Mouse (Mus musculus) ES-Bruce4 (cell line): Measurements from ENCODE around the gene Gjc1.

Experiments
- CTCF ChIP-seq: IDR thresholded peaks from one replicate; pipeline ENCODE4 v1.8.1; 2011; ENCODE audit warnings: low read depth, low read length
- EP300 ChIP-seq: IDR thresholded peaks from 2 replicates; pipeline ENCODE4 v1.6.1; 2011; ENCODE audit warnings: low read depth, low read length; ENCODE audit not compliant: insufficient read depth
- POLR2A ChIP-seq: IDR thresholded peaks from one replicate; pipeline ENCODE4 v1.8.1; 2011; ENCODE audit warnings: low read length; ENCODE audit not compliant: insufficient read depth

GRCm38 (mm10) chr11:102851883-102852282 lies 32.4 kb upstream of the Gjc1 start:
- TF ChIP-seq POLR2A (no peak), EP300 (no peak), CTCF (peak; percentile 84)
